ENCODE assay signal across 15 mouse cellular contexts in genomic region chr10:56752134-56752533, GRCm38 (mm10).
DNase-seq lines count a peak whose midpoint lies in the region; ATAC-seq and TF ChIP-seq lines count a peak whose summit lies in the region.
"Had no signal": no experiment of that assay in that cellular context is flagged by ENCODE, and none has a peak within 500 bp of the region (broad histone marks: within the 10 kb centered on the region; RNA-seq: fewer than 3 reads in every experiment).

No protein-coding gene starts in this region.

- WGBS in neural tube, embryonic 15.5 days: 8% methylated on average over 1 of the region's 2 CpGs
- 46% methylated on average over 2 of the region's 2 CpGs for WGBS in forebrain, postnatal 0 days

- 0 out of 2 replicates have a peak, but pooled peaks cover 6% of the 10 kb centered on the region for H3K4me1 ChIP-seq in neural tube, embryonic 15.5 days
- no peaks in the 10 kb centered on the region for H3K4me1 ChIP-seq in forebrain, postnatal 0 days (ENCODE audit: insufficient read depth)
- H3K4me1 ChIP-seq: liver, embryonic 15.5 days had no signal

- no peaks in the 10 kb centered on the region for H3K9me3 ChIP-seq in neural tube, embryonic 15.5 days (replicated peaks)
- no peaks in the 10 kb centered on the region for H3K9me3 ChIP-seq in forebrain, postnatal 0 days (ENCODE audit: low read length)
- H3K9me3 ChIP-seq: liver, embryonic 15.5 days; midbrain, embryonic 10.5 days; neural tube, embryonic 13.5 days had no signal

- TF ChIP-seq CTCF in forebrain, postnatal 0 days (IDR thresholded peaks at IDR 0.05; ENCODE audit: low read depth): no peak

- H3K9ac ChIP-seq in neural tube, embryonic 15.5 days (replicated peaks): no peak overlapping the region
- no peak overlapping the region for H3K9ac ChIP-seq in forebrain, postnatal 0 days
- H3K9ac ChIP-seq: liver, embryonic 15.5 days; neural tube, embryonic 13.5 days had no signal

- DNase-seq in adrenal gland, adult (ENCODE audit: inconsistent age in 2 of 2, low spot score in 1 of 2): peak; percentile 7 to 45
- no peak for DNase-seq in adrenal gland, postnatal 10 days
- peak; percentile 22 for DNase-seq in neural tube, embryonic 10.5 days (ENCODE audit: extremely low spot score, low spot score)
- peak; percentile 47 to 65 for DNase-seq in kidney, postnatal 36 days
- peak; percentile 5 for DNase-seq in skeletal muscle tissue, adult 2 months (ENCODE audit: low read depth, low spot score)
- DNase-seq in forebrain, postnatal 0 days: no peak
- DNase-seq: cerebellum, adult 11-12 months; gastrocnemius, postnatal 36 days had no signal

- no peaks in the 10 kb centered on the region for H3K36me3 ChIP-seq in neural tube, embryonic 15.5 days
- no peaks in the 10 kb centered on the region for H3K36me3 ChIP-seq in forebrain, postnatal 0 days (ENCODE audit: insufficient read depth)
- H3K36me3 ChIP-seq: liver, embryonic 15.5 days; midbrain, embryonic 10.5 days; neural tube, embryonic 13.5 days had no signal

- H3K4me3 ChIP-seq in neural tube, embryonic 15.5 days (replicated peaks): no peak overlapping the region
- no peak overlapping the region for H3K4me3 ChIP-seq in forebrain, postnatal 0 days (ENCODE audit: low read depth, low read length)
- H3K4me3 ChIP-seq: liver, embryonic 15.5 days; midbrain, embryonic 10.5 days; neural tube, embryonic 13.5 days had no signal

- no peaks in the 10 kb centered on the region for H3K27me3 ChIP-seq in neural tube, embryonic 15.5 days (replicated peaks)
- no peaks in the 10 kb centered on the region for H3K27me3 ChIP-seq in forebrain, postnatal 0 days (ENCODE audit: insufficient read depth, low read length)
- H3K27me3 ChIP-seq: liver, embryonic 15.5 days; neural tube, embryonic 13.5 days; Patski had no signal

- ATAC-seq in neural tube, embryonic 15.5 days (ENCODE audit: low FRiP score): no peak
- no peak for ATAC-seq in forebrain, postnatal 0 days
- ATAC-seq in erythroblast, adult 5-6 weeks (replicated peaks; ENCODE audit: low FRiP score, poor library complexity, severe bottlenecking): no peak
- ATAC-seq: forebrain, embryonic 14.5 days; Patski had no signal

- H3K27ac ChIP-seq in neural tube, embryonic 15.5 days (replicated peaks): no peak overlapping the region
- H3K27ac ChIP-seq in forebrain, postnatal 0 days (ENCODE audit: low read depth, low read length): no peak overlapping the region
- H3K27ac ChIP-seq: liver, embryonic 15.5 days; midbrain, embryonic 10.5 days; neural tube, embryonic 13.5 days had no signal

- H3K4me2 ChIP-seq in neural tube, embryonic 15.5 days: no peak overlapping the region
- no peak overlapping the region for H3K4me2 ChIP-seq in forebrain, postnatal 0 days (ENCODE audit: low read depth)
- H3K4me2 ChIP-seq: liver, embryonic 15.5 days; neural tube, embryonic 13.5 days had no signal

Comparison
In these comparisons a context has a peak if more than half of its experiments do, and no peak if none do; other contexts are left out.
1. DNase-seq: peak in adrenal gland, adult (2 of 2), neural tube, embryonic 10.5 days (single experiment), kidney, postnatal 36 days (2 of 2) and skeletal muscle tissue, adult 2 months (single experiment); none in adrenal gland, postnatal 10 days (single experiment) and forebrain, postnatal 0 days (single experiment).